Mouse (Mus musculus) ovary, postnatal 14 days (tissue): ENCODE data around the gene Gspt1.
A peak's percentile ranks its signal among the peaks of the same experiment; 100 is the strongest.
"Not testable (repeated sequence)": the region's sequence is repeated elsewhere in the genome, so short reads cannot be mapped to it uniquely, and the experiment has no call there.

Experiments
- DNase-seq: peaks from one replicate; pipeline ENCODE4 v3.0.0; 2022; ENCODE audit warnings: low spot score

Gene Gspt1

GRCm38 (mm10) chr16:11253898-11254722 lies at the start of gene Gspt1:
Gene Gspt1 (minus strand): TSS chr16:11254325.
- DNase-seq = peak; percentile 97

DNA sequence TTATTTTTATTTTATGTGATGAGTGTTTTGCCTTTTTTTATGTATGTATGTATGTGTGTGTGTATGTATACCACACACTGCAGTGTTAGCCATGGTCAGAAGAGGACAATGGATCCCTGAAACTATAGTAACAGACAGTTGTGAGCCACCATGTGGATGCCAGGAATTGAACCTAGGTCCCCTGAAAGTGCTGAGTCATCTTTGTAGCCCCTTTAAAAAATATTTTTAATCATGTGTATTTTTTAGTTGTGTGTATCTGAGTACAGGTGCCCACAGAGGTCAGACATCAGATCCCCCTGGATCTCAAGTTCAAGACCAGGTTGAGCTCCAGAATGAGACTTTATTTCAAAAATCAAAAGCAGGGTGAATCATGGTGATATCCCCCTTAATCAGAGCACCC lies 49.6 kb upstream of the Gspt1 start:
- no peak for DNase-seq

- DNase-seq = peak; percentile 9
Measured at GRCm38 (mm10) chr16:11297700-11298099, 43.6 kb upstream of the Gspt1 start.

- not testable (repeated sequence) for DNase-seq
Measured at GRCm38 (mm10) chr16:11295583-11295982, 41.5 kb upstream of the Gspt1 start.

- not testable (repeated sequence) for DNase-seq
Measured at GRCm38 (mm10) chr16:11288873-11289272, 34.7 kb upstream of the Gspt1 start.

DNA sequence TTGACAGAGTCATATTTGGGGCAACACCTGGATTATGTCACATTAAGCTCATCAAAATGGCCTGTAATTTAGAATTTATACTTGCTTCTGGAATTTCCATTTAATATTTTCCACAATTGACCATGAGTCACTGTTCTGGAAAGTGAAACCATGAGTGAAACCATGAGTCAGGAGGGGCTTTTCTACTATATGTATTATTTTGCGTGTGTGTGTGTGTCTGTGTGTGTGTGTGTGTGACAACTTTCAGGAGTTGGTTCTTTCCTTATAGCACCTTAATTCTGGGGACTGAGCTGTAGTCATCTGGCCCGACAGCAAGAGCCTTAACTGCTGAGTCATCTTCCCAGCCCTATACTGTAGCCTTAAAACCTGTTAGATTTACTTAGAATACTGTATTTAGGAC lies 31.8 kb upstream of the Gspt1 start:
- DNase-seq = no peak

GRCm38 (mm10) chr16:11284881-11285280 lies 30.8 kb upstream of the Gspt1 start:
- DNase-seq = no peak

DNA sequence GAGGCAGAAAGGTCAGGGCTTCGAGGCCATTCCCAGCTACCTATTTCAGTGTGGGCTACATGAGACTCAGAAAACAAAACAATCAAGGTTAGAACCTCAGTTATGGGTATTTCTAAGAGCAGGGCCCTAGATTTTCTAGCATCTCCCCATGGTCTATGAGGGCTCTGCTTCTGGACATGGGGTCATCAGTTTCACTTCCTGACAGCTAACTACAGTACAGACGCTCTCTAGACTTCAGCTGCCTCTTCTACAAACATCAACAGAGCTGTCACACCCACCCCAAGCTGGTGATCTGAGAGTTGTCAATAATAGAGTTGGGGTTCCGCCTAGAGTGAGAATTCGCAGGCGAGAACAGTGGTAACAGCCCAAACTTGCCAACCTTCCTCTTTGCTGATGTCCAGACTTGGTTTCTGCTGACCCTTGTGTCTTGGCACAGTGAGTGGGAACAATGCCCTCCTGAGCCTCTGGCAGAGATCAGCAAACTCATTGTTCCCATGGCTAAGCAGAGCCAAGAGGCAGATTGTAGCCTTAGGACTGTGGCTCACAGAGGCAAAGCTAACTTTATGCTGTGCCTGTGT lies 28.6 kb upstream of the Gspt1 start:
- no peak for DNase-seq

DNA sequence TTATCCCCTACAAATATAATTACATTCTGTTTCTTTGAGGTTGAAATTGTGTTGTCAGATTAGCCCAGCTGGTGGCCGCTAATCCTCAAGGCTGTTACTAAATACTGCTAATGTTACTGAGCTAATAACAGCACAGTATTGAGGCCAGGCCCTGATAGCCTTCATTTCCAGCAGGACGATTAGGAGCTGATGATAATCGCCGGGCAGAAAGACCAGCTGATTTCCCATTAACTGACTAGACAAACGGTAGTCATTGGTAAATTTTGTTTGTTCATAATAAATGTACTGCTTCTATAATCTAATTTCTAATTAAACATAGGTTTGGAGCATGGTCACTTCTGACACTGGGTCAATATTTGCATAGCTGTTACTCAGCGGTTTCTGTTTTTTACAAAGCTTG lies 24.7 kb upstream of the Gspt1 start:
- no peak for DNase-seq

DNA sequence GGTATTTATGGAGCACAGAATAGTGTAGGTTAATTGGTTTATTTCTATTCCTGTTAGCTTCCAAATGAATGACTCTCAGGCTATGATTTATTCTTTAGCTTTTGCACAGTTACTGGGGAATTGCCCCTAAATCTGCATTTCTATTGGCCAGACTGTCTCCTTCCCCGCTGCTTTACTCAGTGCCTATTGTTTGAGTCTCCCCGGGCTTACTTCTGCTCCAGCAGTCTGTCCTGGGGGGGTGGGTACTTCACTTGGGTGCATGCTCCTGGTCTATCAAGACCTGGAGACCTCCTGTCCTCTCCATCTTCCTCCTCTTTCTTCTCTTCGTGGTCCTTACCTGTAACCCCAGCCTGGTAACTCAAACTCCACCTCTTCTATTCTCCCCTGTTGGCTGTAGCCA lies 22.8 kb upstream of the Gspt1 start:
- DNase-seq = no peak

GRCm38 (mm10) chr16:11271073-11271472 lies 16.9 kb upstream of the Gspt1 start:
- DNase-seq = no peak

GRCm38 (mm10) chr16:11270642-11271041 lies 16.5 kb upstream of the Gspt1 start:
- no peak for DNase-seq

DNA sequence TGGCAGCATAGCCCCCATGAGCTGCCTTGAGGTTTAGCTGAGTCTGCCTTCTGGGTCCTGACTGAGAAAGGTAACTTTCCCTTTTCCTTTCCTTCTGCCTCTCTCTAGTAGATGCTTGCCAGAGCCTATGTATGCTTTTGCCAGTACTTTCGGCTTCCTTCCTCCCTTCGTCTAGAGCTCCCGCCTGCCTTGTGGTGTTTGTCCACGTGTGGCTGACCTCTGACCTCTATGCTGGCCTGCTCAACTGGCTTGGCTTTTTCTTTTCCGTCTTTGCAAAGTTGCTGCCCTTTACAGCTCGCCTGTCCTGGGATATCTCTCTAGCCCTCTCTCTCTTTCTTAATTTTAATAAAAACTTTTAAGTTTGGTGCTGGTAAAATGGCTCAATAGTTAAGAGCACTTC lies 15.7 kb upstream of the Gspt1 start:
- DNase-seq = no peak

GRCm38 (mm10) chr16:11266556-11266955 lies 12.4 kb upstream of the Gspt1 start:
- DNase-seq = no peak

- no peak for DNase-seq
Measured at GRCm38 (mm10) chr16:11263266-11263665, 9.1 kb upstream of the Gspt1 start.

GRCm38 (mm10) chr16:11254723-11255164 lies 619 bp upstream of the Gspt1 start:
- DNase-seq = no peak

- peak; percentile 31 for DNase-seq
Measured at GRCm38 (mm10) chr16:11253065-11253831, 877 bp downstream of the Gspt1 start.

DNA sequence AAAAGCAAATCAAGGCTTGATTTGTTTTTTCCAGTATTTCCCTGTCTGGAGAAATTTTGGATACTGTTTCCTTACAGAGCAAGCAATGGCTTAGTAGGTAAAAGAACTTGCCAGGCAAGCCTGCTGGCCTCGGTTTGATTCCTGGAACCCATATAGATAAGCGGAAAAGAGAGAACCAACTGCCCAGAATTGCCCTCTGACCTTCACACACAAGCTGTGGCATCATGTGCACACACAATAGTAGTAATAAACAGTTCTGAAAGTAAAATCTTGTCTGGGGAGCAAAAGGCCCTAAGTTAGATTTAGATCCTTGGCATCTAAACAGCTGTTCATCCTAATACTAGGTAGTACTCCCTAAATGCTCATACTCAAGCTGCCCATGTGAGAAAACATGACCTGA lies 6.3 kb downstream of the Gspt1 start:
- no peak for DNase-seq

- DNase-seq = no peak
Measured at GRCm38 (mm10) chr16:11245767-11246166, 8.4 kb downstream of the Gspt1 start.

DNA sequence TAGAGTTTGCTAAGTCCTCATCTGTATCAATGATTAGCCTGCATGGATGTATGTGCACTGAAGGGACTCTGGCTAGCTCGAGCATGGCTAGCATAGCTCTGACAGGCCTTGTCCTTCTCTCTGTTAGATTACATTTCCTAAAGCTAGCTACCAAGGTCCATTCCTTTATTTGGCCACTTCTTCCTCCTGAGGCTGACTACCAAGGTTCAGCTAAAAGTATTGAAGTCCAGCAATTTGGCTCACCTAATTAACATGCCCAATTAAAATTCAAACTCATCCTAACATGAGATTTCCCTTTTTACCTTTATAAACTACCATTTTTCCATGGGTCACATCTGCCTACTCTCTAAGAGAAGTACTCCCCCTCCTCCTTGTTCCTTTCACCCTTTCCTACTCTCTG lies 11.7 kb downstream of the Gspt1 start:
- no peak for DNase-seq

- no peak for DNase-seq
Measured at GRCm38 (mm10) chr16:11217801-11218200, 36.3 kb downstream of the Gspt1 start.

GRCm38 (mm10) chr16:11203600-11204390 lies 50.3 kb downstream of the Gspt1 start:
- no peak for DNase-seq
